Mouse (Mus musculus) brain, embryonic 14.5 days (tissue): ENCODE data around the gene Pdzd4. TPM values are rescaled to one million over a fixed set of nuclear protein-coding genes. Genes with fewer than 3 reads are reported as not detected.

ENCODE experiments used
- DNase-seq: peaks from one replicate; pipeline ENCODE4 v3.0.0-alpha.2; 2011; ENCODE audit warnings: low read depth
- CTCF ChIP-seq: fragments of 200-500 bp; IDR thresholded peaks from 2 replicates; pipeline ENCODE4 v1.5.1; 2012; ENCODE audit warnings: inconsistent platforms, mild to moderate bottlenecking, moderate library complexity, borderline replicate concordance; ENCODE audit not compliant: insufficient read depth, insufficient read length; ENCODE audit errors: extremely low read depth
- POLR2A ChIP-seq: fragments of 200-500 bp; IDR thresholded peaks from 2 replicates; pipeline ENCODE4 v1.6.1; 2012; ENCODE audit warnings: mild to moderate bottlenecking, inconsistent platforms, borderline replicate concordance; ENCODE audit not compliant: poor library complexity, insufficient read depth, insufficient read length, severe bottlenecking; ENCODE audit errors: extremely low read depth
- polyA plus RNA-seq: library from polyadenylated mRNA; depleted of rRNA; stranded (reverse); fragments of >200 nt; gene quantifications from 2 replicates; pipeline ENCODE4 v1.2.3, GENCODE M21; 2012

The Pdzd4 gene
- polyA plus RNA-seq, 1 experiment: 125 TPM

GRCm38 (mm10) chrX:73823747-73824146 is 1.0 kb downstream of the Pdzd4 start:
- peak; percentile 28 for DNase-seq
- TF ChIP-seq CTCF: no peak
- no peak for TF ChIP-seq POLR2A

- no peak for TF ChIP-seq POLR2A
- no peak for TF ChIP-seq CTCF
- no peak for DNase-seq
Measured at GRCm38 (mm10) chrX:73816596-73817314, 8.0 kb downstream of the Pdzd4 start.

- DNase-seq: peak; percentile 77
- no peak for TF ChIP-seq POLR2A
- no peak for TF ChIP-seq CTCF
Measured at GRCm38 (mm10) chrX:73815072-73815471, 9.7 kb downstream of the Pdzd4 start.

- DNase-seq: peak; percentile 69
- TF ChIP-seq POLR2A: no peak
- no peak for TF ChIP-seq CTCF
Measured at GRCm38 (mm10) chrX:73805814-73806213, 19.0 kb downstream of the Pdzd4 start.

- DNase-seq: peak; percentile 62
- TF ChIP-seq CTCF (peak; percentile 67; the same call in 1 of the 2 replicates), POLR2A (no peak)
Measured at GRCm38 (mm10) chrX:73798502-73798901, 26.3 kb downstream of the Pdzd4 start.

GRCm38 (mm10) chrX:73797511-73797910 is 27.3 kb downstream of the Pdzd4 start:
- no peak for DNase-seq
- no peak for TF ChIP-seq CTCF
- no peak for TF ChIP-seq POLR2A

GRCm38 (mm10) chrX:73793505-73793904 is 31.3 kb downstream of the Pdzd4 start:
- TF ChIP-seq CTCF (no peak), POLR2A (no peak)

GRCm38 (mm10) chrX:73793039-73793438 is 31.7 kb downstream of the Pdzd4 start:
- no peak for DNase-seq
- no peak for TF ChIP-seq POLR2A
- no peak for TF ChIP-seq CTCF

More at GRCm38 (mm10) chrX:73793505-73793904, 31.3 kb downstream of the Pdzd4 start:
- DNase-seq: no peak

GRCm38 (mm10) chrX:73788501-73788900 is 36.3 kb downstream of the Pdzd4 start:
- TF ChIP-seq POLR2A: no peak
- no peak for TF ChIP-seq CTCF
- DNase-seq: no peak

- no peak for DNase-seq
- TF ChIP-seq CTCF (no peak), POLR2A (no peak)
Measured at GRCm38 (mm10) chrX:73787225-73787558, 37.6 kb downstream of the Pdzd4 start.

- TF ChIP-seq POLR2A (no peak), CTCF (peak; percentile 46; the same call in 1 of the 2 replicates)
- DNase-seq: peak; percentile 99
Measured at GRCm38 (mm10) chrX:73786364-73787224, 38.2 kb downstream of the Pdzd4 start, which contains the start of the genes Idh3g and Ssr4. Idh3g (minus strand) TSS chrX:73786897. Ssr4 (plus strand) TSS chrX:73787028.

- no peak for DNase-seq
- TF ChIP-seq POLR2A (no peak), CTCF (no peak)
Measured at GRCm38 (mm10) chrX:73785666-73786065, 39.1 kb downstream of the Pdzd4 start.

- no peak for TF ChIP-seq CTCF
- no peak for TF ChIP-seq POLR2A
- DNase-seq: no peak
Measured at GRCm38 (mm10) chrX:73782227-73782626, 42.5 kb downstream of the Pdzd4 start.
